Mouse (Mus musculus): ENCODE results near the gene Immp2l.

DNA sequence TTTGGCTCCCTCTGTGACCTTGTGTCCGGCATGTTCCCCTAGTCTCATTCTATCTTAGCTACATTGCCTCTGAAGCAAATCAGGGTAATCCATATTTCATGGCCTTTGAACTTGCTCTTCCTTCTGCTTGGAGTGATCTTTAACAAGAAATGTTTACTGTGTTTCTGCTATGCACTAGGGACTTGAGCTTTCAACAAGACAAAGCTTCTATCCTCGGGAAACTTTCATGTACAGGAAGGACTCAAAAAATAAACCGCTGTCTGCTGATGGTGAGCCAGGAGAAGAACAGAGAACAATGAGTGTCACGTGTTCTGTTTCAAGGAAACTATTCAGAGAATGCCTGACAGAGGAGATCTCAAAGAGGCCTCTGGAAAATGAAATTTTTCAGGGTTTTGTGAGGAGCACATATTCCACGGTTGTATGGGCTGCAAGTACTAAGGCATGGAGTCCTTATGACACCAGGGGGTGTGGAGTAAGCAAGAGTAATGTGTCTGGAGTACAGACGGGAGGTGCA, 814.5 kb downstream of the Immp2l start:
- TF ChIP-seq CEBPB (IDR thresholded peaks at IDR 0.05; ENCODE audit: insufficient read depth, poor library complexity, severe bottlenecking): no peak
- no peak for TF ChIP-seq TCF12 (IDR thresholded peaks at IDR 0.05; ENCODE audit: insufficient read depth, poor library complexity, severe bottlenecking)
- no peak for TF ChIP-seq MAX (IDR thresholded peaks at IDR 0.05; ENCODE audit: low read depth)
- no peak for TF ChIP-seq POLR2A (IDR thresholded peaks at IDR 0.05; ENCODE audit: insufficient read length, low read depth)
- TF ChIP-seq POLR2AphosphoS2 (IDR thresholded peaks at IDR 0.05; ENCODE audit: insufficient read length, low read depth): no peak
- TF ChIP-seq TCF3 (IDR thresholded peaks at IDR 0.05; ENCODE audit: insufficient read length, low read depth): no peak
- TF ChIP-seq USF1 (IDR thresholded peaks at IDR 0.05; ENCODE audit: low read depth): no peak
- no peak for TF ChIP-seq REST (IDR thresholded peaks at IDR 0.05; ENCODE audit: insufficient read depth, insufficient read length)

Measured in myocyte (in vitro differentiated cells).